Mouse (Mus musculus) hematopoietic stem cell, adult 5-6 weeks (primary cell): ENCODE measurements around the gene Oas1e. TPM values are rescaled to one million over a fixed set of nuclear protein-coding genes. Genes with fewer than 3 reads are reported as not detected.
A peak's percentile ranks its signal among the peaks of the same experiment; 100 is the strongest.

Experiments used
- ATAC-seq, 2 experiments: fragments of 125-278 bp in 1 of 2; replicated peaks in 1 of 2; 2 replicates each; pipeline ENCODE4 v1.8.0; 2016 to 2017; ENCODE audit warnings: inconsistent platforms in 2 of 2, mild to moderate bottlenecking in 2 of 2, moderate number of reproducible peaks in 2 of 2, low read depth in 1 of 2, moderate TSS enrichment in 1 of 2; ENCODE audit not compliant: low FRiP score in 2 of 2, poor library complexity in 2 of 2, severe bottlenecking in 2 of 2, insufficient read depth in 1 of 2, low TSS enrichment in 1 of 2
- total RNA-seq: library from RNA; stranded (forward); fragments of 172-1452, 232-1000 nt; gene quantifications from 2 replicates; pipeline ENCODE4 v1.2.3, GENCODE M21; 2017

The Oas1e gene
- total RNA-seq, 1 experiment from 2014 or later, result 0.30 TPM

DNA sequence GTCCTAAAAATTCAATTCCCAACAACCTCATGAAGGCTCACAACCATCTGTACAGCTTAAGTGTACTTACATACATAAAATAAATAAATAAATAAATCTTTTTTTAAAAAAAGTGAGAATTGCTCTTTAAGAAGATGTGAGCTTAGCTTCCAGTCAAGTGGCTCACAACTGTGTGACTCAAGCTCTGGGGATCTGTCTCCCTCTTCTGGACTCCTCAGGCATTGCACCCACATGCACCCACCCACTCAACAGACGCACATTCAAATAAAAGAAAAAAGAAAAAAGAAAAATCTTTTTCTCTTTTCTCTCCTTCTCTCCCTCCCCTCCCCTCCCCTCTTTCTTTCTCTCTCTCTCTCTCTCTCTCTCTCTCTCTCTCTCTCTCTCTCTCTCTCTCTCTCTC lies 13.7 kb downstream of the Oas1e start:
- no peak for ATAC-seq

DNA sequence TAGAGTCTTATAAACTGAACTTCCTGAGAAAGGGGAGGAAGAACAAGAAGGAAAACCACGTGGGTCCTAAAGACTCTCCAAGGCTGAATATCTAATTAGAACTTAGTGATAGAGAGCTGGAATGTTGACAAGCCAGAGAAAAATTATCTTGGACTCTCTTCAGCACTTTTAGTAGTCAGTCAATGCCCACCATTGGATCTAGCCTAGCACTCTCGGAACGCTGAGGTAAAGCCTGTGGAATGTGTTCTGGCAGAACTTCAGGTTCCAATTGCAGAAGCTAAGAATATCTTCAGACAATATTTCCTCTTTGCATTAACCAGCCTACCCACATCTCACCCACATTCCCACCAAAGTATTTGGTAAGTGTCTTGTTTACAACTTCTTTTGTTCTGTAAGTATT lies 15.4 kb downstream of the Oas1e start:
- no peak for ATAC-seq

DNA sequence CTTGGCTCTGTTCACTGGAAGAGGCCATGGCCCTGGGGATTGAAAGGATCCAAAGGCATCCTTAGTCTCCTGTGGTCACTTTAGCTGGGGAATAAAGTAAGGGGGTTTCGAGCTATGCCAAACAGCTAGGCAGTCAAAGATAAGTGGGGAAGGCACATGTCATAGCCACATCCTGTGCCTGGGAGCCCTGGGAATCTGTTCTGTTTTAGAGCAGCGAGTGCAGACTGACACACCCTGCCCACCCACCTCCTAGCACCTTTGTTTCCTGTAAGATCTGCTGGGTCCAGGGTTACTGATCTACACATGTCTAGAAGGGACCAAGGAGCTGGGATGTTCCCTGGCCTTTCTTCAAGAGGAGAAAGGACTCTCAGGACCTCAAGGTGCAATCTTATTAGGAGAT lies 16.4 kb downstream of the Oas1e start:
- ATAC-seq, result no peak

DNA sequence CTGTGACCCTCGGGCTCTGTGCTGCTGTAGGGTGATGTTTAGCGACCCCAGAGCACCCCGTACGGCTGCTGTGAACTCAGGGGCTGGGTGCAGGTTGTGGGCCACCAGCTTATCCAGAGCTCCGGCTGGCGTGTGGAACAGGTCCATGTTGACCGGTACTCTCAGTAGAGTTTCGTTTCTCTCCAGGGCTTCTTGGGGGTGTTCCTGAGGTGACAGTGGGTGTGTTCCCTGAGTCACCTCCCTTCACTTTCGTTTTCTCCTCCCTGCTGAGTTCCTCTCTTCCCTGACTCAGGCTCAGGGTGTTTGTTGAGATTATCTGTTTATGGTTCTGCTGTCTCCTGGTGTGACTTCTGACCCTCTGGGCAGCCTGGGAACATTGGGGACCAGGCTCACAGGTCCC lies 17.9 kb downstream of the Oas1e start, which contains the start of gene Oas3:
Oas3 (minus strand) TSS at position 184 of the 400 bp plus-strand sequence.
- peak; percentile 54 to 61; a peak in 3 of 4 replicates for ATAC-seq

DNA sequence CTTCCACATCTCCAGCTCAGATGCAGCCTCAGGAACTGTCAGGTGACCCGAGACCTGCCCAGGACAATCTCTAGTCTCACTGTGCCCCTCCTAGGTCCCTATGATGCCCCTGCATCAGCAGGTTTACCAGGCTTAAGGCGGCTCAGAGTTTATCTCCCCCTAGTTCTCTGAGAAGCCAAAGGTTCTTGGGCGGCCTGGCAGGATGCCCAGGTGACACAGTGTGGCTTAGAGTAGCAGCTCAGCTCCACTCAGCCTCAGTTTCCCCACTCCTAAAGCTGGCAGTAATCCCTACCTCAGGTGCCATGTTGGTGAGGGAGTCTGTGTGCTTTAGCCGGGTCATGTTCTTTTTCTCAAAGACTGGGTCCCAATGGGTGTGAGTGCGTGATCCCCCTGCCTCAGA lies 18.5 kb downstream of the Oas1e start:
- no peak for ATAC-seq

DNA sequence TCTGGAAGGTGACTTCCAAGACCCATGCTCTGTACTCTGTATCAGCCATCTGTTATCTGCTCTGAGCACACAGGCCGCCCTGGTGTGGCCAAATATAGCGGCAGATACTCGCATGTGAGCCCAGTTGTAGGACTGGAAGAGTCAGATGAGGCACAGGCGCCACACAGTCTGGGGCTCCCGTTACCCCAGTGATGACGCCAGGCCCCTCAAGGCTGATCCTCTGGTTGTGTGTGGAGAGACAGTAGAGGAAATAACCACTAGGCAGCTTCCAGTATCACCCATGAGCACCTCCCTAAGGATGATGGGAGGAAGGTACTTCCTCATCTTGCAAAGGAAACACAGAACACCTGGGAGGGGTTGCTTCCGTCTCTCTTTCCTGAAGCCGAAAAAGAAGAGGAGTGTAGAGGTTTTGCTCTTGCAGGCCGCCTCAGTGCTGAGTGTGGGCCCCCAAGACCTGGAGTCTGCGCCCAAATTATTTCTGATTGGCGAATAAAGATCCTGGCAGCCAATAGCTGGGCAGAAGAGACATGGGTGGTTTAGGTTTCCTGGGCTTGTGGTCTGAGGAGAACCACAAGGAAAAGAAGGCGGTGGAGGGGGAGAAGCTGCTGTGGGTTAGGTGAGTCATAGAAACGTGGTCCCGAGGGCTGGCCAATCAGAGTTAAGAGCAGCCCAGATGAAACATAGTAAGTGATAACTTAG lies 19.9 kb downstream of the Oas1e start:
- ATAC-seq, result peak; percentile 77 to 79

DNA sequence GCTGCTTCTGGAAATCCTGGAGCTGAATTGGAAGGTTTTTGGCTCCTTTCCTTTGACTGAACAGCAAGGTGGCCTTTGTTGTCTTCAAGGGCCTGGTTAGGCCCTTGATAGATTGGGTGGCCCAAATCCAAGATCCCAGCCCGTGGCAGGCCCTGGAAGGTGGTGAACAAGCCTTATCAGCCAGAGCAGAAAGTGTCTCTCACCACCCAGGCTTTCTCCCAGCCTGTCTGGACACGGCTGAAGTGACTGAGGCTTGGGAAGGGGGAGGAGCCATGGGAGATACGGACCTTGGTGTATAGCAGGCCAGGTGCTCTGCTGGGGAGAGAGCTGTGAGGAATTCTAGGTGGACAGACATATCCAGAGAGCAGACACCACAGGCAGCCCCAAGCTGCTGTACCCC lies 25.9 kb downstream of the Oas1e start:
- ATAC-seq, result peak in 1 of 2 experiments; percentile 39; a peak in 1 of 4 replicates

DNA sequence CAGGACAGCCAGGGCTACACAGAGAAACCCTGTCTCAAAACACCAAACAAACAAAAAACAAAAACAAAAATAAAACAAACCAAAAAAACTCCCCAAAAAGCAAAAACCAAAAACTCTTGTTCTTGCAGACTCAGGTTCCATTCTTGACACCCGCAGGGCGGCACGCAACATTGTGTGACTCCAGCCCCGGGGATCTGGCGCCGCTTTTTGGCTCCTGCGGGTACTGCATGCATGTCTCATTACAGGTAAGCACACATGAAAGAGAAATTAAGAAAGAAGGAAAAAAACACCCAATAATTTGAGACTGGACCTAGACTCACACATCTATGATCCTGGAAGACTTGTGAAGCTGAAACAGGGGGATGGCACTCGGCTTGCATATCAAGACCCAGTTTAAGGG lies 30.3 kb downstream of the Oas1e start:
- no peak for ATAC-seq

DNA sequence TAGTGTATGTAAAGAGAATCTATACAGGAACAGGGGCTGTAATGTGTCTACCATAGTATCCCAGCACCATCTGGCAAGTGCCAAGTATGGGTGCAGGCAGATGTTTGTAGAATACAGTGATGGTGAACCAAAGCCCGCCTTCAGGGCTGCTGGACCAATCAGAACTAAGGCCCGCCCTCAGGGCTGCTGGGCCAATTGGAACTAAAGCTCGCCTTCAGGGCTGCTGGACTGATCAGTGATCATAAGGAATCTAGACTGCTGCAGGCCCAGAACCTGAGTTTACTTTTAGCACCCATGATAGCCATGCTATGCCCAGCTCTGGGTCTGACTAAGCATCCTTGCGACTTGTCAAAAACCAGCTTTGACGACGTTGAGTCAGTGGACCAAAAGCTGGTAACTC lies 33.4 kb downstream of the Oas1e start:
- no peak for ATAC-seq

DNA sequence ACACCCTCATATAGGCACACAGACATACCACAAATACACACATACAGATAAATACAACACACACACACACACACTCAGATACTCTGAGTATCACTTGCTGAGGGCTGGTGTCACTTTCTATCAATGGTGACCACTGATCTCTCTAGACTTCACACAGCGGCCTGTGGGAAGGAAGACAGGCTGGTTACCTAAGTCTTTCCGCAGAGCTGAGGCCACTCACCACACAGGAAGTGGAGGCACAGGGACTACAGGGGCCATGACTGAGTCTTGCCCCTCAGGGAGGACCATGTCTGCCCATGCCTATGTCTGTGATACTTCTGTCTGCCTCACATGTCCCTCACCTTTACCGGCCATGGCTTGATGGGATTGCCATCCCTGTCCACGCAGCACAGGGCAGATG lies 41.1 kb downstream of the Oas1e start:
- peak; percentile 22 to 29; a peak in 1 of 4 replicates for ATAC-seq

DNA sequence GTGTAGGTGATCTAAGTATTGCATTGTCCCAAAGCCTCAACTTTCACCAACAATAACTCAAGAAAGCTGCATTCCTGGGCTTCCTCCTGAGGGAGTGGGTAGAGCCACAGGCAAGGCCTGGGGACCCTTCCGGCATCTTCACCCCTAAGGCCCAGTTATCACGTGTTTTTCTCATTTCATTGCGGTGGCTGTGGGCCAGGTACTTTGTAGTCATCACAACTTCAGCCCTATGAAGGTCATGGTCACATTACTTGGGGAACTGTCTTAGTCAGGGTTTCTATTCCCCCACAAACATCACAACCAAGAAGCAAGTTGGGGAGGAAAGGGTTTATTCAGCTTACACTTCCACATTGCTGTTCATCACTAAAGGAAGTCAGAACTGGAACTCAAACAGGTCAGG lies 42.5 kb downstream of the Oas1e start:
- ATAC-seq, result no peak

DNA sequence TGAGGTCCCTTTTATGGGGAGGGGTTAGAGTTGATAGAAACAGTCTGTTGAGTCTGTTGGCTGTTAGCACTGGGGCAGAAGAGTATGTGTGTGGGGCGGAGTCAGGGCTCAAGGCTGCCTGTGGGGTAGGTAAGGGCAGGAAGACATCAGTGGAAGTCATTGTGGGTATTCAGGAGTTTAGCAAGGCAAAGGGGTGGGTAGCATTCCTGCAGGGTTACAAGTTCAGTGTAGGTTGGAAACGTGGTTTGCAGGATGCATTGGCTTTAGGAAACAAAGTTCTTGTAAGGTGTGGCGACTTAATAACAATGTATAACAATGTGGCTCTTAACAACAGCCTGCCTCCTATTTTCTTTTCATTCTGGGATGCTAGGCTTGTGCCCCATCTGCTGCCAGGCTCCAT lies 44.1 kb downstream of the Oas1e start:
- no peak for ATAC-seq

DNA sequence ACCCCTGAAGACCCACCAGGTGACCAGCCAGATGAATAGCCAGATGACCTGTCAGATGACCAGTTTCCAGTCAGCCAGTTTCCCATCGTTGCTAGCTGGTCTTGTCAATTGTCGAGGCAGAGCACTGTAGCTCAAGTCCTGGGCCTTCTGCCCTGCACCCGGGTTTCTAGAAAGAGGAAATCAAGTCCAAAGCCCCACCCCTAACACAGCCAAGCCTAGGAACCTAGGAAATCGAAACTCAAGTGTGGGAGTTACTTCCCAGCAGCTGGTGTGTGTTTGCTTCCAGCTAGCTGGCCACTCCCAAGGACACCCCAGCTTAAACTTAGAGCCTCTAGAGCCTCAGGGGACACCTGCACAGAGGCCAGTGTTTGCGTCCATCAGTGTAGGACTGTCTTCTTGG lies 45.6 kb downstream of the Oas1e start, which contains the start of gene Oas2:
Oas2 (minus strand) TSS at position 166 of the 400 bp plus-strand sequence.
- ATAC-seq, result peak; percentile 40 to 69; a peak in 2 of 4 replicates

DNA sequence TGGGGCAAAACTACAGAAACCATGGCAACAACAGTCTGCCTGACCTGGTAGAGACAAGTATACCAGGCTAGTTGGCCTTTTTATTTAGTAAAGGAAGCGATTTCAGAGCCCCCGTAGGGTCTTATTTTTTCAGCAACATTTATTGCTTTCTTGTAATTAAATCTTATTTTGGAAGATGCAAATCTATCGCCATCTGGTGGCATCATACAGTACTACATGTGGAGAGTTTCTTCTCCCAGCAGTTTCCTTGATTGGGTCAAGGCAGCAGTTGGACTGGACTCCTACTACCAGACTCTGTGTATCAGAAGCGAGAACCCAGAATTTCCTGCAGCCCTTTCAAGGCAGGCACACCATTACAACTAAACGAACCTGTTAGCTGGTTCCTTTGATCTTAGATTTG lies 48.9 kb downstream of the Oas1e start:
- 0 out of 4 replicates have a peak, but pooled peaks of 1 of the 2 experiments have one; percentile 33 for ATAC-seq

DNA sequence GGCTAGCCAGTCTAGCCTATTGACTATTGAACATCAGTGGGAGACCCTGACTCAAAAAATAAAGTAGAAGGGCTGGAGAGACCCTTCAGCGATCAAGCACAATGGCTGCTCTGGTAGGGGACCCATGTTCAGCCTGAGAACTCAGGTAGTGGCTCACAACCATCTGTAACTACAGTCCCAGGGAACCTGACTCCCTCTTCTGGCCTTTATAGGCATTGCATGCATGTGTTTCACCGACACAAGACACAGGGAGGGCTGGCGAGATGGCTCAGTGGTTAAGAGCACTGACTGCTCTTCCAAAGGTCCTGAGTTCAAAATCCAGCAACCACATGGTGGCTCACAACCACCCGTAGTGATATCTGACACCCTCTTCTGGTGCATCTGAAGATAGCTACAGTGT lies 53.2 kb downstream of the Oas1e start:
- ATAC-seq, result 0 out of 4 replicates have a peak, but pooled peaks of 1 of the 2 experiments have one; percentile 58

Other genes with a start within 250 kb of the Oas1e start
- gene Tpcn1, start 206.9 kb downstream of the Oas1e start, total RNA-seq, result 7.3 and 9.8 TPM in 2 replicates
- not detected in 2 replicates for gene Iqcd, start 206.5 kb downstream of the Oas1e start, total RNA-seq
- gene Rita1, start 182.9 kb downstream of the Oas1e start, total RNA-seq, result 1.8 TPM in 2 replicates
- 46.9 and 52.5 TPM in 2 replicates for gene Ddx54, start 182.8 kb downstream of the Oas1e start, total RNA-seq
- gene Cfap73, start 161.3 kb downstream of the Oas1e start, total RNA-seq, result not detected in 2 replicates
- 2.9 and 3.4 TPM in 2 replicates for gene Rasal1, start 146.7 kb downstream of the Oas1e start, total RNA-seq
- gene Dtx1, start 83.6 kb downstream of the Oas1e start, total RNA-seq, result not detected in 2 replicates
- 3.7 and 6.8 TPM in 2 replicates for gene Oas2, start 45.7 kb downstream of the Oas1e start, total RNA-seq
- gene Oas3, start 17.9 kb downstream of the Oas1e start, total RNA-seq, result 8.6 and 13.6 TPM in 2 replicates
- 2.0 and 10.4 TPM in 2 replicates for gene Oas1c, start 17.0 kb upstream of the Oas1e start, total RNA-seq
- gene Oas1f, start 51.8 kb upstream of the Oas1e start, total RNA-seq, result not detected in 2 replicates
- not detected in 2 replicates for gene Oas1h, start 65.9 kb upstream of the Oas1e start, total RNA-seq
- 4.8 and 6.2 TPM in 2 replicates for gene Oas1g, start 92.1 kb upstream of the Oas1e start, total RNA-seq
- gene Oas1a, start 112.0 kb upstream of the Oas1e start, total RNA-seq, result 23.4 and 33.7 TPM in 2 replicates
- not detected in 2 replicates for gene Oas1d, start 119.0 kb upstream of the Oas1e start, total RNA-seq
- not detected in 2 replicates for gene Rph3a, start 214.6 kb upstream of the Oas1e start, total RNA-seq